Mouse (Mus musculus) mouse trophoblast stem cell (cell line): Measurements from ENCODE around the gene Tmem102.

Experiments
- in situ Hi-C, 2 experiments: fragments of 300-500 bp; cut with MseI, MboI; formaldehyde crosslinking; loops; 2 replicates in 1 of 2; 3 replicates in 1 of 2; pipeline ENCODE4 v1.15.1; 2025

The Tmem102 gene

GRCm38 (mm10) chr11:69758478-69758970, 46.9 kb downstream of the Tmem102 start, which contains the start of gene Polr2a:
Polr2a (minus strand) TSS chr11:69758637.
- in situ Hi-C loops: no loop called here

DNA sequence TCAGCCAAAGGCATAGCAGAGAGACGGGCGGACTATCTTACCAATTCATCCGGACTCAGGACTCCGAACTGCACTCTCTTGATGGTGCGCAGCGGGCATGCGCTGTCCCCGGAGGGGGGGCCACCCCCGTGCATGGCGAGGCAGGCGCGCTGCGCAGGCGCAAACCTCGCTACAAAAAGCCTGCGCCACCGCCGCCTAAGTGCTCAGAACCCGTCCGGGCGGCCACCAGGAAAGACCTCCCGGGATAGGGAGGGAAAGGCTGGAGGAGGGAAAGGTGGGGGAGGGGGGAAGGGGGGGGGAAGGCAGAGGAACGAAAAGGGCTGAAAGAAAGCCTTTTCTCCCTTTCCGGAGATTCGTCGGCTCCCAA, 47.4 kb downstream of the Tmem102 start:
- in situ Hi-C loops: no loop called here

GRCm38 (mm10) chr11:69757303-69758089, 47.9 kb downstream of the Tmem102 start:
- in situ Hi-C loops: no loop called here

- in situ Hi-C loops: no loop called here
Observed at GRCm38 (mm10) chr11:69754701-69755100, 50.7 kb downstream of the Tmem102 start.

DNA sequence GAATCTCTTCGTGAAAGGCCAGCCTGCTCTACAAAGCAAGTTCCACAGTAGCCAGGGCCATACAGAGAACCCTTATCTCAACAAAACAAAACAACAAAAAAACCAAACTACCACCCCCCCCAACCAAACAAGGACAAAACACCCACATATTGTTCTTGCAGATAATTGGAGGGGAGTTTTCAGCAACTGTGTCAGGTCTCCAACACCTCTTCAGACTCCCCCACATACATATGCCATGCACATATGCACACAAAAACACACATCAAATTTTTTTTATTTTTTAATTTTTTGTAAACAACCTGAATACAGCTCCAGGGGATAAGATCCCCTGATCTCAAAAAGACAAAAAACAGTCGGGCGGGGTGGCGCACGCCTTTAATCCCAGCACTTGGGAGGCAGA, 51.2 kb downstream of the Tmem102 start:
- in situ Hi-C loops: no loop called here
